Mouse (Mus musculus): Measurements from ENCODE around the gene Dync1i1.
A peak's percentile ranks its signal among the peaks of the same experiment; 100 is the strongest.

The Dync1i1 gene

GRCm38 (mm10) chr6:5976241-5976640, 250.8 kb downstream of the Dync1i1 start:
- no peak for DNase-seq

GRCm38 (mm10) chr6:5977238-5977920, 251.9 kb downstream of the Dync1i1 start:
- no peak for DNase-seq

- no peak for DNase-seq
Measured at GRCm38 (mm10) chr6:5991243-5991642, 265.8 kb downstream of the Dync1i1 start.

GRCm38 (mm10) chr6:5991817-5992755, 266.6 kb downstream of the Dync1i1 start:
- peak; percentile 84 for DNase-seq

GRCm38 (mm10) chr6:5993056-5993455, 267.6 kb downstream of the Dync1i1 start:
- DNase-seq = no peak

GRCm38 (mm10) chr6:5997535-5997934, 272.1 kb downstream of the Dync1i1 start:
- DNase-seq = no peak

- no peak for DNase-seq
Measured at GRCm38 (mm10) chr6:6002061-6002460, 276.6 kb downstream of the Dync1i1 start.

- DNase-seq = no peak
Measured at GRCm38 (mm10) chr6:6004756-6005485, 279.5 kb downstream of the Dync1i1 start.

GRCm38 (mm10) chr6:6005762-6006431, 280.5 kb downstream of the Dync1i1 start:
- peak; percentile 74 for DNase-seq

GRCm38 (mm10) chr6:6011364-6011763, 285.9 kb downstream of the Dync1i1 start:
- no peak for DNase-seq

- no peak for DNase-seq
Measured at GRCm38 (mm10) chr6:6015616-6016015, 290.2 kb downstream of the Dync1i1 start.

- DNase-seq = no peak
Measured at GRCm38 (mm10) chr6:6016931-6017330, 291.5 kb downstream of the Dync1i1 start.

- no peak for DNase-seq
Measured at GRCm38 (mm10) chr6:6023976-6024375, 298.5 kb downstream of the Dync1i1 start.

- no peak for DNase-seq
Measured at GRCm38 (mm10) chr6:6027664-6028063, 302.2 kb downstream of the Dync1i1 start.

GRCm38 (mm10) chr6:6038773-6039550, 313.5 kb downstream of the Dync1i1 start:
- DNase-seq = no peak

- DNase-seq = no peak
Measured at GRCm38 (mm10) chr6:6046729-6047424, 321.4 kb downstream of the Dync1i1 start.

- DNase-seq = no peak
Measured at GRCm38 (mm10) chr6:6052696-6053095, 327.3 kb downstream of the Dync1i1 start.

GRCm38 (mm10) chr6:6053946-6054345, 328.5 kb downstream of the Dync1i1 start:
- DNase-seq = no peak

GRCm38 (mm10) chr6:6058548-6058947, 333.1 kb downstream of the Dync1i1 start:
- no peak for DNase-seq

GRCm38 (mm10) chr6:6067201-6067600, 341.8 kb downstream of the Dync1i1 start:
- no peak for DNase-seq

- DNase-seq = no peak
Measured at GRCm38 (mm10) chr6:6070015-6070414, 344.6 kb downstream of the Dync1i1 start.
